In genomic region chr11:84624100-84624499, GRCm38 (mm10) we compare ENCODE assay signal across 23 mouse cellular contexts.
"Had no signal": no experiment of that assay in that cellular context is flagged by ENCODE, and none has a peak within 500 bp of the region (broad histone marks: within the 10 kb centered on the region; RNA-seq: fewer than 3 reads in every experiment).

No protein-coding gene starts in this region.

- H3K27me3 ChIP-seq: heart, embryonic 15.5 days; hindbrain, embryonic 15.5 days; limb, embryonic 13.5 days; limb, embryonic 15.5 days had no signal

- H3K9ac ChIP-seq: forebrain, postnatal 0 days; heart, embryonic 13.5 days; heart, embryonic 15.5 days; hindbrain, embryonic 13.5 days; hindbrain, embryonic 15.5 days; limb, embryonic 13.5 days; limb, embryonic 15.5 days; liver, embryonic 12.5 days; liver, embryonic 14.5 days had no signal

- H3K36me3 ChIP-seq: heart, embryonic 13.5 days; heart, embryonic 15.5 days; hindbrain, embryonic 13.5 days; hindbrain, embryonic 15.5 days; limb, embryonic 13.5 days; limb, embryonic 15.5 days; liver, embryonic 12.5 days had no signal

- DNase-seq: forebrain, postnatal 0 days; gastrocnemius, postnatal 14 days; gastrocnemius, postnatal 36 days; heart, adult 11 months; heart, adult 2 months; heart, postnatal 14 days; heart, postnatal 36 days; kidney, adult 18-20 months; kidney, postnatal 25 days; layer of hippocampus, adult 9-11 months; layer of hippocampus, postnatal 36 days; left cerebral cortex, postnatal 4 days had no signal

- H3K4me1 ChIP-seq: heart, embryonic 13.5 days; heart, embryonic 15.5 days; limb, embryonic 15.5 days; liver, embryonic 12.5 days had no signal

- H3K27ac ChIP-seq: heart, adult 2 months; heart, embryonic 13.5 days; heart, embryonic 15.5 days; hindbrain, embryonic 13.5 days; hindbrain, embryonic 15.5 days; hindbrain, postnatal 0 days; limb, embryonic 13.5 days; limb, embryonic 15.5 days; liver, embryonic 12.5 days; liver, embryonic 14.5 days had no signal

- H3K4me2 ChIP-seq: heart, embryonic 11.5 days; heart, embryonic 13.5 days; heart, embryonic 15.5 days; hindbrain, embryonic 13.5 days; hindbrain, embryonic 15.5 days; limb, embryonic 13.5 days; limb, embryonic 15.5 days; liver, embryonic 12.5 days had no signal

- ATAC-seq: forebrain, postnatal 0 days; hindbrain, postnatal 0 days; intestine, embryonic 16.5 days; liver, embryonic 12.5 days had no signal

- H3K4me3 ChIP-seq: heart, adult 2 months; heart, embryonic 13.5 days; heart, embryonic 15.5 days; hindbrain, embryonic 13.5 days; hindbrain, embryonic 15.5 days; limb, embryonic 13.5 days; limb, embryonic 15.5 days; liver, embryonic 12.5 days had no signal

- H3K9me3 ChIP-seq: heart, embryonic 13.5 days; heart, embryonic 15.5 days; hindbrain, embryonic 13.5 days; hindbrain, embryonic 15.5 days; limb, embryonic 13.5 days; limb, embryonic 15.5 days; liver, embryonic 12.5 days had no signal
